Mouse (Mus musculus) liver, embryonic 14.5 days (tissue): ENCODE measurements around the gene Magi3.

Experiments used
- CTCF ChIP-seq: IDR thresholded peaks from 2 replicates; pipeline ENCODE4 v1.5.1; 2016; ENCODE audit warnings: antibody characterized with exemption, low read depth, control low read depth
- EP300 ChIP-seq: IDR thresholded peaks from 2 replicates; pipeline ENCODE4 v1.6.1; 2016; ENCODE audit warnings: antibody characterized with exemption, low read depth

DNA sequence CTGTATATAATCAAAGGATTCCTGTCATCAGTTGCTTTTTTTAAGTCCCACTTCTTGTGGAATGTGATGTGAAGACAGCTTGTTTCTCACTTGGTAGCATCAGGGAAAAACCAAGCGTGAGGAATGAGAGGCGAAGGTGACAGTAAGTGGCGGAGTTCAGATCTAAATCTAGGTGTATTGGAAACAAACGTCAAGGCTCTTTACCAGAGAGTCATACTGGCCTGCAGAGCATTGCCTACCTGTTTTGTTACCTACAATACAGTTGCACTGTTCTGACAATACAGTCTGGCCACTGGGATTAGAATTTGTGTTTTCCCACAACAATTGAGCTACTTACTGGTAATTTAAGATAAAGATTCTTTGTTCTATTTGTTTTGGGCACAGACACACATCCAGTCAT, 39.0 kb upstream of the Magi3 start:
- TF ChIP-seq CTCF, result no peak
- no peak for TF ChIP-seq EP300
